Mouse (Mus musculus): ENCODE measurements at regions not wholly inside any gene's neighbourhood (a gene's known extent, or its start where the extent isn't known, plus 50 kb on each side); places are given as distances from the start of the nearest gene placed in this dataset.

DNA sequence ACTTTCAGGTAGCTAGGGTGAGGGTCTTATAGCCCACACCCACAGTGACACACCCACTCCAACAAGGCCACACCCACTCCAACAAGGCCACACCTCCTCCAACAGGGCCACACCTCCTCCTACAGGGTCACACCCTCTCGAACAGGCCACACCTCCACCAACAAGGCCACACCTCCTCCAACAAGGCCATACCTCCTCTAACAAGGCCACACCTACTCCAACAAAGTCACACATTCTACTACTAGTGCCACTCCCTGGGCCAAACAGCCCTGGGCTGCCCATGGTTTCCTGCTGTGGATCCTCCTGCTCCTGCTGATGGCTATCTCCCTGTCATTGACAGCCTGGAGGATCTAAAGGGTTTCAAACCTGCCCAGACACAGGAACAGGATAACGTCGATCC, 124.9 kb downstream of the Mn1 start:
- ATAC-seq (replicated peaks; ENCODE audit: low read depth, poor library complexity, severe bottlenecking): no peak; the same call in 1 of the 2 replicates

DNA sequence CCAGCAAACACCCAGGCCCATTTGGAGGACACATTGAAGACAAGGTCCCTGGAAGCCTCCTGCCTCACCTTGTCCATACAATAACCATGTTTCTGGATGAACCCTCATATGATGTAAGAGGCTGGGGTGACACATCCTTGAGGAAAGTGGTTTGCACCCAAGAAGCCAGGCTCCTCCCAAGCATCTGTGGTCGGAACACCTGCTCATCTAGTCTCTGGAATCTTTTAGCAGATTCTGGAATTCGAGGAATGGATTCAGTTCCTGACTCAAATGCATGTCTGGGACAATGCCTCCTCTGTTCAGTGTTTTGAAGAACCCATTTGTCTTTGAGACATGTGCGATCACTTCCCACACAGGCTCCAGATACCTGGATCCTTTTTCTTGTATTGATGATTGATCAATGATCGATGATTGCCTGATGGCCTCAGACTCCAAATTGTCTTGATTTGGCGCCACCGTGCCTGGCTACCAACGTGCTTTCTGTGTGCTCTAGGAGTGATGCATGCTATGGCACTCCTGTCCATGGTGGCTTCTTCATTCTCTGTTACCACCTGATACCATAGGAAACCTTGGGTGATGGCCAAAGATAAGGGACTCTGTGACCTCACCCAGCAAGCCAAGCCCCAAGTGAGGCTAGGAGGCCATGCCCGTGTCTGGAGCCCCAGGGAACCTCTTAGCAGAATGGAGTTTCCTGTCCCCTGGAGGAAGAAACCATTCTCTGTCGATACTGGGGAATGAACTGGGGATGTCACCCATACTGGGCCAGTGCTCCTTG, 126.7 kb downstream of the Mn1 start:
- no peak for ATAC-seq (replicated peaks; ENCODE audit: low read depth, poor library complexity, severe bottlenecking)

DNA sequence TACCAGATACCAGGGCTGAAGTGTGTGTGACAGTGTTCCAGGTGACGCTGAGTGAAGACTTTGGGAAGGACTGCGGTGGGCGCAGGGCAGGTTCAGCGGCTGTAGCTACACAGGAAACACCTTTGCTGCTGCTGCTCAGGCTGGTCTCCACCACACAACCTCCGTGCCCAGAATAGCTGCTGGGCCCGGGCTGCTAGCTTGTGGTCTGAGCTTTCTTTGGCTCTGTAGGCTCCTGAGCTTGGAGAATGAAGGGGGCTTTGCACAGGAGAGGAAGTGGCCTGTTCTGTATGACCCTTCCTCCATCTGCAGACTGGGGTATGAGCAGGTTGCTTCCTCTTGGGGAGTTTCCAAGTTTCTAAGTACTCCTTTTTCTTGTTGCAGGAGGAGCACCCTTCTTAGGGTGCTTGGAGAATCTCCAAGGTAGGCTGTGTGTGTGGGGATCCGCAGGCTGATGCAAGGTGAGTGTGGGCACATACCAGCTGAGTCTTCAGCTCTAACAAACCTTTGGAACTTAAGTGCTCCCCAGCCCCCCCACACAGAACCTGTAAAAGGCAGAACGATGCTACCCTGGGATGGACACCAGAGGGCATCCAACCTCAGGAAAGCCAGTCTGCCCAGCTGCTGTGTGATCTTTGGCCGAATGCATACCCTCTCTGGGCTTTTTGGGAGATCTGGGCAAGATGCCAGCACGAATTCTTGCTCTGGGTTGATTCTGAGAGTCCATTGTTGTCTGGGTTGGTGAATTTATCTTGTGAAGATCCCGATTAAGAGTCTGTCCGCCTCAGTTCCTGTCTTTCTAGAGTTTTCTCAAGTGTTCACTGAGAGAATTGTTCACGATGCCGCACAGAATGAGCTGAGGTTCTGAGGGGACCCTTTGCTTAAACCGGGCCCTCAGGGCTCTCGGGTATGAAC, 136.6 kb downstream of the Mn1 start:
- peak; percentile 90 for ATAC-seq (replicated peaks; ENCODE audit: low read depth, poor library complexity, severe bottlenecking)

DNA sequence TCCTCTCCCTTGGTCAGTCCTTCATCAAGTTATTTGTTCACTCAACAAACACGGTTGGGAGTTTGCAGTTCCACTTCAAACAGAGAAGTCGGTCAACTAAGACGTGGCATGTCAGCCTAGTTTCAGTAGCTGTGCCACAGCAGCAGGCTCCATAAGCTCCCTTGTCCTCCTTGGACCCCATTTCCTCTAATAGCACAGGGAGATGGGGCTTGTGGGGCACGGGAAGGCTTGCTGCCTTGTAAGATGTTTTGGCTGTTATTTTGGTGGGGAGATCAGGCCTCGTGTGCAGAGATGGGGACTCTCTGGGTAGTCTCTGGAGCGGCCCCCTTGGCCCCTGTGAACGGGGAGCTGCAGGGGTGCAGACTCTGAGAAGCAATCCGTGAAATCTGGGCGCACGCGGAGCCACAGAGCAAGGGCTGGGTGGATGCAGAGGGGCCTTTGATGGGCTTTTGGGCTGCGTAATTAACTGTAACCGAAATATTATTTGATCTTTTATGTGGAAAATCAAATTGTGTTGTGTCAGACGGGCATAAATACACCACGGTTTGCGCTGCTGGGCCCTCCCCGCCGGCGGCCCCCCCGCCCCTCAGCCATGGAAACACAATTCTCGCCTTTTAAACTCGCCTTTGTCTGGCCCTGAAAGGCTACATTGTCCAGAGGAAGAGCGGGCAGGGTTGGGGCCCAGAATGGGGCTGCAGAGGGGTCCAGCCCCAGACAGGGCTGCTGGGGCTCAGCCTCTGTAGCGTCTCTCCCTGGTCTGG, 137.6 kb downstream of the Mn1 start:
- ATAC-seq (replicated peaks; ENCODE audit: low read depth, poor library complexity, severe bottlenecking): no peak

DNA sequence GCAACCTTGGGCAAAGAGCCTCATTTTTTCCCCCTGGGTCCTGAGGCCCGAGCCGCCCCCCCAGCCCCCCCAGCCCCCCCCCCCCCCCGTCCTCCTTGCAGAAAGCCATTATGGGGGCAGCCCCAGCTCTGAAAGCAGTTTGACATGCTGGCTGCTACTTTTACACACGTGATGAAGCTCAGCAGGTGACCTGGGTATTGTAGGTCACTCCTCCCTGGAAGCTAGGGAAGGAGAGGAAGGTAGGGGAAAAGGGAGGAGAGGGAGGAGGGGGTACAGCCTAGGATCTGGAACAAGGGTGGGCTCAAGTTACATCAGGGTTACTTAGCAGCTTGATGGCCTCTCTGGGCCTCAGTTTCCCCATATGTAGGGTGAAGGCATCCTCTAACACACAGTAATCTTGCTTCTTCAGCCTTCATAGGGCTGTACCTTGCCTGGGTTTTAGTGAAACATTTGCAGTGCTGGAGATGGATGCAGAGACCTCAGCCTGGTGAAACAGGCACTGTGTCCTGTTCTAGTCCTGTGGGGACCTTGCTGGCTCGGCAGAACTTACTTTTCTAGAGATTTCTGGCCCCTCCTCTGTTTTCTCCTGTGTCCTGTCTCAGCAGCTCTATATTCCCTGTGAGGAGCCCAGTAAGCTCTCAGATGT, 138.3 kb downstream of the Mn1 start:
- ATAC-seq (replicated peaks; ENCODE audit: low read depth, poor library complexity, severe bottlenecking): no peak

DNA sequence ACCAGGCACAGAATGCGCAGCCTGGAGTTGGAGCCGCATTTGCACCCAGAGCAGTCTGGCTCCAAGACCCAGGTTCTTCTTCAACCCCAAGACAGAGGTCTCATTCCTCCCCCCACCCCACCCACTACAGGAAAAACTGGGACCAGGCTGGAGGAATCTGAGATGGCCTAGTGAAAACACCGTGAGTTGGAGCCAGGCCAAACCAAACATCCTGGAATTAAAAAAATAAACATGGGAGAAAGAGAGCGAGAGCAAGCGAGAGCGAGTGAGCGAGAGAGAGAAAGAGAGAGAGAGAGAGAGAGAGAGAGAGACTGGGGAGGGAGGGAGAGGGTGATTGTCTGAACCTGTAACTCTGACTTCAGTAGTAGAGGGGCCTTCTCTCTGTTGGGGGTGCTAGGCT, 138.8 kb downstream of the Mn1 start:
- ATAC-seq (replicated peaks; ENCODE audit: low read depth, poor library complexity, severe bottlenecking): no peak

DNA sequence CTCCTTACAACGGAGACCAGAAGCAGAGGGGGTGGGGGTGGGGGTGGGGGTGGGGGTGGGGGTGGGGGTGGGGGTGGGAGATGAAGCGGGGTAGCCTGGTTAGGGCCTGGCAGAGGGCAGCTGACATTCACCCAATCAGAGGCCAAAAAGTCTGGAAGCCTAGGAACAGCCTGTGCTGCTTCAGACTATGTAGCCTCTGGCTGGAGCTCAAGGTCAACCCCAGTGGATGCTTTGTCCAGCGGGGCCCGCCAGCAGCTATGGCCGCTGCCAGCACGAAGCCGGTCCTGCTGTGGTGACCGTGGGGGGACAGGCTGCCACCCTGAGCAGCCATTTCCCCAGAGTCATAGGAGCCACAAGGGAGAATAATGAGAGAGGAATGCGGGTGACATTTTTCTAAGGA, 143.3 kb downstream of the Mn1 start:
- ATAC-seq (replicated peaks; ENCODE audit: low read depth, poor library complexity, severe bottlenecking): no peak

DNA sequence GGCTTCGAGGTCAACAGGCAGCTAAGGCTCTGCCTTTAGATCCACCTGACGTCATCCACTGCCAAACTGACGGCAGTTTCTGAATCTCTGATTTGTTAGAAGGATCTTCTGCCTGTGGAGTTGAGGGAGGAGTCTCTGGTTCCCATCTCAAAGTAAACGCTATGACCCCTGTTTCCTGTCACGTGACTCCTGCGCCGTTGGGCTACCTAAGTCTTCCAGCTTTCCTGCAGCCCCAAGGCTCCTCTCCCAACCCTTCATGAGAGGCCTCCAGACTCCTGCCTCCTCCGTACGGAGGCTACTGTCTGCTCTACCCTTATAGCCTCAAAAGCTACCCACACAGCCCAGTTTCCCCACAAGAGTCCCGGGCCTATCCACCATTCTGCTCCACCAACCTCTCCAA, 144.1 kb downstream of the Mn1 start:
- 0 out of 2 replicates have a peak, but pooled peaks have one; percentile 22 for ATAC-seq (replicated peaks; ENCODE audit: low read depth, poor library complexity, severe bottlenecking)

DNA sequence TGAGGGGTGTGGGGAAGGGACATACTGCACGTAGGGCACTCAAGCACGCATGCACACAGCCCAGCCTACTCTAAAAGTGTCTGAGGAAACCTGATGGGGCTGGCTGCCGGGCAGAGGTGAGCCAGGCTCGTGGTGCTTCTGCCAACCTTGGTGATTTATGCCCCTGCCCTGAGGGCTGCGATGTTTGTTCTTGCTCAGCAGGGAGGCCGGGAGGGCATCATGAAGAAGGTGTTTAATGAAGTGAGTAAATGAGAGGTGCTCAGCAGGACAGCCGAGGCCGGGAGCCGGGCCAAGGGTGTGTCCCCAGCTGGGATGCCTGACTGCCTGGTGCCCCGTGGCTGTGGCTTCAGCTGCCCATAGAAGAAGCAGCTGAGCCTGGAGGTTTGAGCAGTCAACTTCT, 153.7 kb downstream of the Mn1 start:
- no peak for ATAC-seq (replicated peaks; ENCODE audit: low read depth, poor library complexity, severe bottlenecking)

DNA sequence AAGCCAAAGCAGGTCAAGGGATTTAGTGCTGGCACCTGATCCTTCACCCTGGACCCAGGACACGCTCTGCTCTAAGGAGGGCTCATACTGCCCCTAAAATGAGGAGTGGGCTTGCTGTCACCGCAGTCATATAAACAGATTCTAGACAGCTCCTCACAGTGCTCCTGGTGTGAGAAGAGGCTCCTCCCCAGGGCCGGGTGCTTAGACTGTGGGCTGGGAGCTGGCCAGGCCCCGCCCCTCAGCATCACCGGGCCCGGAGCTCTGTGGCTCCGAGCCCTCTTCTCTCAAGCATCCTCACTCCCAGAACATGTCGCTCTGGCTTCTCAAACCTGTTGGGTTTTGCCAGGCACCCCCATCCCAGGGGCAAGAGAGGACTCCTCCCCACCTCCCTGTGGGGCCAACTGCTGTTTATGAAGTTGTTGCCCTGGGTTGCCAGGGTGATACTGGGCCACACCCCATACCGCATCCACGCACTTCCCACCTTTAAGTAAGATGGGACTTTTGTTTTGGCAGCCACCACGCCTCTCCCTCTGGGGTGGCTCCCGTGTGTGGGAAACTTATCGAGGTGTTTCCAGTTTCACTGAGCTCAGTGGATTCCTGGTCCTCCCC, 156.2 kb downstream of the Mn1 start:
- ATAC-seq (replicated peaks; ENCODE audit: low read depth, poor library complexity, severe bottlenecking): peak; percentile 59

DNA sequence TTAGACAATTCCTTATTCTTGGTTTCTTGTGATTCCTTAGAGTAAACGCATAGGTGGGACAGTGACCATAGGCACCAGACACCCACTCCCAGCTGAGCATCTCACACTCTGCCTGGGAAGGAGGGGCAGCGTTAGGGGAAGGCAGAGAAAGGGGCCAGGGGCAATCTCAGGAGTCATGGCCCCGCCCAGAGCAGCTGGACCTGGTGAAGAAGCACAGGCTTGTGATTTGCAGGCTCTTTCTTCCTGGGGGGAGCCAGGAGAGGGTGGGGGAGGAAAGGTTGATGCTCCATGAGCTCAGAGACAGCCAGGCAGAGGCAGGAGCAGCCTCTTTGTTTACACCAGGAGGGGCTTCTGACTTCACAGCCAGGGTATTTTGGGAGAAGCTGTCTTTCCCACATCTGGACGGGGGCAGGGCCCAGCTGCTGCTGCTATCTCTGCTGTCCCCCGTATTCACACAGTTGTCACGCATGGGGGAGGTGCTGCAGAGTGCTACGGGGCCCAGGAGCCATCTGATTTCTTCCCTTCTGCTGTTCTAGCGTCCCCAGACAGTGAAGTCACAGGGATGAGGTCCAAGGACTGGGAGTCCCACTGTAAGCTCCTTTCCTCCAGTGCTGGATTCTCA, 157.2 kb downstream of the Mn1 start:
- no peak for ATAC-seq (replicated peaks; ENCODE audit: low read depth, poor library complexity, severe bottlenecking)

DNA sequence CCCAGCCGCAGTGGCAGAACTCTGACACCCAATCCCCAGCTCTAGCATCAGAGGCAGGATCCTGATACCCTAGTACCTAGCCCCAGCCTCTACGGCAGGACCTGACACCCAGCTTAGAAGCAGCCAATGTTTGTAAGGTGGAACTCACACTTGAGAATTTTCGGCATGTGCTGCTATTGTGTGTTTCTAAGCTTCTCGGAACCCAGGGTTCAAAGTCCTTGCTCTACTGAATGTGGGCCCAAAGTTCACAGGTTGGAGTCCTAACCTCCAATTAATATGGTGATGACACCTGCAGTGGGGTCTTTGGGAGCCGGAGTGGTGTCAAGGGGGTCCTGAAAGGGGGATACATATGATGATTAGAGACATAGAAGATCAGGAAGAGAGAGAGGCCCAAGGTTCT, 158.2 kb downstream of the Mn1 start:
- no peak for ATAC-seq (replicated peaks; ENCODE audit: low read depth, poor library complexity, severe bottlenecking)

DNA sequence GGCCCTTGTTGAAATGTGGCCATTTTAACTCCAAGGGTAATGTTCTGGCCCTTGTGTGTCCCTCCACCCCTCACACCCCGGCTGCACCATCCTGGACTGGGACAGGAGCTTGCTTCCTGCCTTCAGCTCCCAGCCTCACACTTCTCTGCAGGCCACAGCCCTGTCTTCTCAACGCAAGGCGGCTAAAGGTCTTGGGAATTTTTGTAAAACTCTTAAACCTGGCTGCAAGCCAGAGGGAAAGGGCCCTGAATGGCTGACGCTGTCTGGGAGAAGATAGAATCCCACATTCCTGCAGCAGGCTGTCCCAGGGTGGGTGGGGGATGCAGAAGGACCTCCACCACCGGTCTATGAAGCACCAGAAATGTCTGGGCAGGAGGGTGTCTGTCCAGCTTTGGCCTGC, 156.3 kb upstream of the Gm26897 start:
- ATAC-seq (replicated peaks; ENCODE audit: low read depth, poor library complexity, severe bottlenecking): no peak

DNA sequence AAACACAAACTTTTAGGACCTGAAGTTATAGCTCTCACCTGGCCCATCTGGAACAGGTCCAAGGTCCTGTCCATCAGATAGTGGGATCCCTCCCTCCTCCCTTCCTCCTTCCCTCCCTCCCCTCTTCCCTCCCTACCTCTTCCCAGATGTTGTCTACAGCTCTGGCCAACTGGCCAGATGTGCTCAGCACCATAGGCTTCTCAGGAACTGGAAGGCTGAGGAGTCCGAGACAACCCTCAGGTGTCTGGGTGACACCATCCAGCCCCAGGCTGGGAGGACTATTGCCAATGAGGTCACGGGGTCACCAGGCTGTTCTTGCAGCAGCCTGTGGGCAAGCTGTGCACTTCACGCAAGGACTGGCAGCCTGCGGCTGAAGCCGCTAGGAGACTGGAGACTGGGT, 155.6 kb upstream of the Gm26897 start:
- no peak for ATAC-seq (replicated peaks; ENCODE audit: low read depth, poor library complexity, severe bottlenecking)

DNA sequence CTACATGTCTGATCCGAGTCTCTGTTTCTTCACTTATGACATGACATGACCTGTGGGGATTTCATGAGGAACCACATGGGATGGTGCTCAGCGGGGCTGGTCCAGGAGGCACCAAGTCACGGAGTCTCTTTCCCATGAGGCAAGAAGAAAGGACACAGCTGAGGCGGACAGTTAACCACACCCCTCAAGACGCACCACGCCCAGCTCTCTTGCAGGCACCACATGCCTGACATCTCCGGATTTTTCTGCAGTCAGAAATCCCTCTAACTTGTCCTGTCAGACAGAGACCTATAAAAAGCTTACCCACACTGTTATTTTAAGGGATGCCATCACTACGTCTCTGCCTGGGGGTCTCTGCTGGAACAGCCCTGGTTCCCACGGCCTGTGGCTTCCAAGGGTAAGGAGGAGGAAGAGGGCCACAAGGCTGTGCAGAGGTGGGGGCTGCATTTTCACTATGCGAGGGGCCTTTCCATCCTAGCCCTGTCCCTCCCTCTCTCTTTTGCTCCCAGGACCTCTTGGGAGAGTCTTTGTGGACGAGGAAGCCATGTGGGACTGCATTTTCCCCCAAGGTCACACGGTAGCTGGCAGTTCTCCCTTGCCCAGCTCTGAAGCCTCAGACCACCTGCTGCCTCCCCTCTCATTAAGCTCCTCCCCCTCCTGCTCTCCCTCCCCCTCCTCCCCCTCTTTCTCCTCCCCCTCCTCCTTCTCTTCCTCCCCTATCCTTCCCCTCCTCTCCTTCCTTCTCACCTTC, 154.6 kb upstream of the Gm26897 start:
- peak; percentile 43 for ATAC-seq (replicated peaks; ENCODE audit: low read depth, poor library complexity, severe bottlenecking)

DNA sequence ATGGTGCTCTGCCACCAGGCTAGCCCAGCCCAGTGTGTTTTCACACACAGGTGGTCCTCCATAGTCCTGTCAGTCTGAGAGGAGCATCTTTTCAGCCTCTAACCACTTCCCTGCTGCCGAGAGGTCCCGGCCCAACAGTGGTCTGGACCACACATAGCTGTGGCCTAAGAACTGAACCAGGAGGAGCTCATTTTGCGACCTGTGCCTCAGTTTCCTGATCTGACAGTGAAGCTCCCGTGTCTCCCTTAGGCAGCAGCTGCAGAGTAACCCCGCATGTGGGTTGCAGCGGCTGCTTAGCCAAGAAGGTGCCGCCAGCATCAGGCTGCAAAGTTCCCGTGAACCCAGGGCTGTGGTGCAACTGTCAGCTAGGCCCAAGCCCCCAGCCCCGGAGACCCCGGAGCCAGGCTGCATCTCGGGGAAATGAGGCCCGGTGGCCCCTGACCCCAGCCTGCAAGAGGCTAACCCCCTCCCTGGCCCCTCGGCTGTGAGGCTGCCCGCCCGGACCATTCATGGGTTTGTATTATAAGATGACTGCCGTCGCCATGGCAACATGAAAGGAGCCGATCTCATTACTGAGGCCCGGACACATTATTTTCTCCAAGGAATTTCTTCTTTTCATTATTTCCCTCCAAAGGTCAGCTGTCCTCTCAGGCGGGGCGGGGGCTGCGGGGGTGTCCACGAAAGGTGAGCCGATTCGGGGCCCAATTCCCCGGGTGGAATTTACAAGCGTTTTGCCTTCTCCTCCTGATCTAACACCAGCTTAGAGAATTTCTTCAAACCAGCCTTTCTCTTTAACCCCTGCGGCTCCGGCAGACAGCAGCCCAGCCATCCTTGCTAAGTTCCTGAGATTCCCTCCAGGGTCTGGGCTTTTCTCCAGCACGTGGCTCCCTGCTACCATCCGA, 152.6 kb upstream of the Gm26897 start:
- no peak for ATAC-seq (replicated peaks; ENCODE audit: low read depth, poor library complexity, severe bottlenecking)

DNA sequence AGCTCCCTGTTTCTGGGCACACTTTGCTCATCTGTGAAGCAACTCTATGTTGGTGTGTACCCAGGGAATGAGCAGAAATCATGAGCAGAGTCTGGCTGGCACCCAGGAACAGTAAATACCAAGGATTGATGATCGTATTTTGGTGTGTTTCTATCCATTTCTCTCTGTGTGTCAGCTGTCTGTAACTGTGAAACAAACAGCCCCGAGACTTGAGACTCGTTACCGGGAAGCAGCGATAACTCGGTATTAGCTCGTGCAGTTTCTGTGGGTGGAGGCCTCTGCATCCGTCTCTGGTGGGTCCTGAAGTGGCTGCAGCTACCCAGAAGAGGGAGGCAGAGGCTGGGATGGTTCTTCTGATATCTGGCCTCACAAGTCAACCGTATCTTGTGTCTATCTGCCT, 151.7 kb upstream of the Gm26897 start:
- no peak for ATAC-seq (replicated peaks; ENCODE audit: low read depth, poor library complexity, severe bottlenecking)
